Mouse (Mus musculus): Measurements from ENCODE around the gene Nfia.
A peak's percentile ranks its signal among the peaks of the same experiment; 100 is the strongest.

The Nfia gene

DNA sequence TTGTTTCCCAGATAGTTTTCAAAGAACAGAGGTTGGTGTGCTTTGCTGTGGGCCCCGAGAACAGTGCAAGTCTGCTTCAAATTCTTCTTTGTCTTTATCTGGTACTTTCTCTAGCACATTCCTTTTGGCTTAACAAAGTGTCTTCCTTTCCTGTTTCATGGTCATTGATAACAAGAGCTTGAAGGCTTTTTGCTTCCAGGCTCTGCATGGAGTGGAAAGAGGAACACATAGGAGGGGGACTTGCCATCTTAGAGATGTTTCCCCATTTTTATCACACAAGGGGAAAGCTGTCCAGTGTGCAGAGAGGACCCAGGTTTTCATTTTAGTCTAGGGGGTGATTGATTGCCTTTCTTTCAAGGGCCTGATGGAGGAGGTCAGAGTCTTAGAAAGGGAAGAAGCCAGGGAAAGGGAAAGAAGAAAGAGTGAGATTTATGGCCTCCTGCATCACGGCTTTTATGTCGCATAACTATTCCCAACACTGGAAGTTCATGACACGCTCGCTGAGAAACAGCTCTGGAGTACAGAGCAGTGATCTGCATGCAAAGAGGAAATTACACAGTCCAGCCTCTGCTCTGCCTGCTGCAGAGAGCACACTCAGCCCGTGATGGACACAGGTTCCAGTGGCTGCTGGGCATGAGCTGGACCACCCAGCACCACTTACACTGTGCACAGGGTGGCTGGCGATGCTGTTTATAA is 67.0 kb downstream of the Nfia start:
- no peak for DNase-seq (ENCODE audit: low spot score in 2 of 2)

DNA sequence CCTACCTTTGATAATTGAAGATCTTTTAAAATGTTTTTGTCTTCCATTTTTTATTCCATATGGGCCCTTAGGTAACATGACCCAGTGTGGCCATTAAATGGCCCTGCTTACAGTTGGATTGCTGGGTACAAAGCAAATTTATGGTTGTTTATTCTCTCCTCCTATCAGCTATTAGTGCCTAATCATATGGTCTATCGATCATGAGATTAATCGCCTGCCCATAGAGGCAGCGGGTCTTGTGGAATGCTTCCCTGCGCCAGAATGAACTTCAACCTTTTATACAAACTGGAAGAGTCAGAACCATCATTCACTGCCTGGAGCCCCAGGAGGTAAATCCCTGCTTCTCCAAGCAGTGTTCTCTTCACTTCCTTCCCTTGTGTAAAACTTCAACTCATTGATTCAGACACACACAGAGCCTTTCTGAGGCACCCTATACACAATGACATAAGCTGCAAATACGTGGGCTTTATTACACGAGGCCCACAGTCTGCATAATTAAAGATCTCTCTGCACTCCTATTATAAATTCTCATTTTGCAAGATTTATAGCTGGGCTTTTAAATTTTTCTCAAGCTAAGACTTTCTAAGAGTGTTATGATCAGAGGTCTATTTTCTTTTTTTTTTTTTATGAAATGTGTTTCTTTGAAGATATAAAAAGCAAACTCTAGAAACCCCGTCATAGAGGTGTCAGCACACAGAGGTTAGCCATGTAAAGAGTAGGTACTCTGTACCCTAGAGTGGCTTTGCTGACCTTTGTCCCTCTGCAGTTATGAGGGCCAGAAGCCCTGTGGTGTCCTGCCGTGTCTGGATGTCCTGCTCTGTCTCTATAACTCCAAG is 67.9 kb downstream of the Nfia start:
- no peak for DNase-seq (ENCODE audit: low spot score in 2 of 2)

DNA sequence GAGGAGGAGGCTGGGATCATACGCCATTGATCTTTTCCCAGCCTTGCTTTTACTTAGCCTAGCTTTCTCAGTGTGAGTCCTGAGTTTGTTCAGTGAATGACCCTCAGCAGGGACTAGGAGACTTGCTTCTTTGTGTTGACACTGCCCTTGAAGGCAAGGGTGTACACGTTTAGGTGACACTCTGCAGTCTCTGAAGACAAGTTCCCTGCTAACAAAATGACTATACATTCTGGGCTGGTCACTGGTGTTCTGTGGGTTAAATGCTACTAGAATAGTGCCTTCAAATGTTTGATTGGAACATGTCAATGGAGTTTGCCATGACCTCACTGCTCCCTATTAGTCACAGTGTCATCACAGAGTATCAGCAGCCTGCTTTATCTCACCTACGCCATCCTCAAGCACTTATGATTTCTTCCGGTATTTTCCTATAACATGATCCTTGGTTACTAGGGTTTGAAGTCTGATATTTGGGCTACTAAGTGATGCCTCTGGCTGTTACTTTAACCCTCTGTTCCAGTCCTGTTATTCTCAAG is 68.6 kb downstream of the Nfia start:
- DNase-seq (ENCODE audit: low spot score in 2 of 2), result no peak

DNA sequence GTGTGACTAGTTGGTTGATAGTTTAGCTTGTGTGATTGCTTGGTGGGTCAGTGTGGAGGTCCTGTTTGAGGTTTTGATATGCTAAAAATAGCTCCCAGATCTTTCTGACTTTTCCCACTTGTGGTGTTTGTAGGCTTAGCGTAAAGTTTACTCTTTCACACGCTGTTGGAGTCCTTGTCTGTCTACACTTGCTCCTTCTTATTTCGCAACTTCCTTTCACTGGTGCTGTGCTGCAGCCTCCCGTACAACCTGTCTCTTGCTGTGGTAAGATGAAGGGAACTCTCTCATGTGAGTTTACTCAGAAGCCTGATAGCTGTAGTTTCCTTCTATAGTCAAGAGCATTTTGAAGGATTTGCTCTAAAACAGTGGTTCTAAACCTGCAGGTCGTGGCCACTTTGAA is 69.2 kb downstream of the Nfia start:
- DNase-seq (ENCODE audit: low spot score in 2 of 2), result no peak

DNA sequence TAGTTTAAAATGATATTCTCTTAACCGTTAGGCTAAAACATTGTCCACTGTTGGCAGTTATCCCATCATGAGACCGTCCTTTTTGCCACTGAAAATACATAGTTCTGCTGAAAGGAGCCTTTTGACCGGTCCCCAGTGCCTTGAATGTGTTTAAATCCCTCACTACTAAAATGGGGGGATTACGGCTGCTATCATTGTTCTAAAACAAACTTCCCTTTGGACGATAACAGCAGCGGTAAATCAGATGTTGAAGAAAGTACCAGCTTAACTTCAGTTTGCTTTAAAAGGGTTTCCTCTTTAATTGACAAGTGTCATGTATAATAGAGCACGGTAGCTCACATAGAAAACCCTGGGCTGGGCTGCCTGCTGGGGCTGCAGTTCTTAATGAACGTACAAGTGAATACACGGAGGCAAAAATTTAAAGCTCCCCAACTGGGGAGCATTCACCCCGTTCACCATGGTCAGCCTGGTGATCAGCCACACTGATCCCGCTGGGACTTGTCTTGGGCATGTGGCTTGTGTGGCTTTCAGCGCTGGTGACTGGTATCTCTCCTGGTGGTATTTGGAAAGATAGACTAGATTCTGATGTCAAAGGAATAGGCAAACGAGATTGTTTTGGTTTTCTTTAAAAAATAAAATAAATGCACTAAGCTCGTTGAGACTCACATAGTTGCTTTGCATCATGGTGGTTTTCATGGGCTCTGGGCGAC is 71.6 kb downstream of the Nfia start:
- DNase-seq (ENCODE audit: low spot score in 2 of 2), result no peak

DNA sequence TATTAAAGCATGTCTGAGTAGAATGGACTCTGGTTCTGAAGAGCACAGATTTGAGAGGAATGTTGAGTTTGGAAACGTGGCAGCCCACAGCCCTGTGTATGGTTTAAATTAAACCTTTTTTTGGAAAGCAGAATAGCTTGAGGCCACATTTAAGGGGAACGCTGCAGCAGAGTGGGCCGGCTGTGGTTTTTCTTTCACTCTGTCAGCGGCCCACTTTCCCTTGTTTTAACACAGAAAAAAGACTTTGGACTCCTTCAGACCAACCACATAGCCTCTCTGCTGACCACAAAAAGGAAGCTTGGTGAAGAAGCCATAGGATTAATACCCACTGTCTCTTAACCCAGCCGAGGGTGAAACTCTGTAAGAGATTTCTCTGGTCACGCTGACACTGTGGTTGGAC is 72.4 kb downstream of the Nfia start:
- DNase-seq (ENCODE audit: low spot score in 2 of 2), result no peak

DNA sequence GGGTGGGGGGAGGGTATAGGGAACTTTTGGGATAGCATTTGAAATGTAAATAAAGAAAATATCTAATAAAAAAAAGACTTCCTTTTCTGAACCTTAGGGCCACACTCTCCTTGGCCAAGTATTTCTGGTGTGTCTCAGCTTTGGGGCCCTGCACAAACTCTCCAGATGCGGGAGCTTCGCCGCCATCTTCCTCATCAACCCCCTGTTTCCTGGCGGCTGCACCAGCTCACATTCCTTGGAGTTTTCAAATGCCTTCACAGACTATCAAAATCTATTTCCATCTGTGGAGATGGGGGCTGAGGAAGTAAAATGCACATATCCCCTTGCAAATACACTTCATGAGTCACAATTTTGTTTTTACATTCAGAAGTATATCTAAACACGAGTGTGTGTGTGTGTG is 75.1 kb downstream of the Nfia start:
- DNase-seq (ENCODE audit: low spot score in 2 of 2), result no peak

DNA sequence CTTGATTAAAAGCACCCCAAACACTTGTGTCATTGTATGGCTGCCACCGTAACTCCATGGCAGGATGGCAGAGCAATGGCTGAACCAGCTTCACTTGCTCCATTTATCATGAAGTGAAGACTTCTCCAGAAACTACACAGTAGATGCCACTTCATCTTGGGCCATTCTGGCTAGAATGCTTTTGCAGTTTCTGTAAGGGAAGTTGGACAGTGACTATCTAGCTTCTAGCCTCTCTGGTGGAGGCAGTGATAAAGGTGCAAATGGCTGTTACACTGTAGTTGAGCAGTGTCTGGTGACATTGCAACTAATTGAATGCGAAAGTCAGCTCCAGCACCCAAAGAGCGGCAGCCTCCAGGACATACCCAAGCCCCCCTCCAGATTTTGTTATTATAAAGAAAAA is 78.5 kb downstream of the Nfia start:
- DNase-seq (ENCODE audit: low spot score in 2 of 2), result no peak

DNA sequence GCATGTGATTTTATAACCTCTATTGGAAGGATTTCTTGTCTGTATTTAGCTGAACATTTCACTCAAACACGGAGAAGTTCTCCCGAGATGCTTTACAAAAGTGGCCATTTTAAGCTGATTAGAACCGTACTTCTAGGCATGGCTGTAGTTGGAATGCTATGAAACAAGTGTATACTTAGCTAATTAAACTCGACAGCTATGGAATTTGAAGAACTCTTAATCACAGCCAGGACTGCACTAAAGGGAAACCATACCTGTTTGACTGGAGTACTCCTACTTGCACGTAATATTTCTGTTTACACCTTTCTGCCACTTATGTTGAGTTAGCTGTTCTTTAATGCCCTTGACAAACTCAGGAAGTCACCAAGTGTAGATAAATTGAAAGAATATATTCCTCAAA is 79.2 kb downstream of the Nfia start:
- no peak for DNase-seq (ENCODE audit: low spot score in 2 of 2)

DNA sequence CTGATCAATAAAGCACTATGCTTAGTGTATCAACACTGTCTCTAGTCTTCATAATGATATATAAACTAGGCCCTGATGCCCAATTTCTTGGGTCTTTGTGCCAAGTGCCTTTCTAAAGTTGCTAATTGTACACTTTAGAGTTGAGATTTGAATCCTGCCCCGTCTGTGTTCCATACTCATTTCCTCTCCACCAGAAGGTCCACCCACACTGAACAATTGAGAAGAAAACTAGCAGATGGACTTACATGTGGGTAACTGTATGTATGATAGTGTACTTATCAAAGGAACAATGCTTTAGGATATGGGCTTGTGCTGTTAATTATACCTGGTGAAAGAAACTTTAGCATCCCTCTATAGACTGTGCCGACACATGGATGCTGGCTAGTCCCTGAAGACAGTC is 80.1 kb downstream of the Nfia start:
- no peak for DNase-seq (ENCODE audit: low spot score in 2 of 2)

DNA sequence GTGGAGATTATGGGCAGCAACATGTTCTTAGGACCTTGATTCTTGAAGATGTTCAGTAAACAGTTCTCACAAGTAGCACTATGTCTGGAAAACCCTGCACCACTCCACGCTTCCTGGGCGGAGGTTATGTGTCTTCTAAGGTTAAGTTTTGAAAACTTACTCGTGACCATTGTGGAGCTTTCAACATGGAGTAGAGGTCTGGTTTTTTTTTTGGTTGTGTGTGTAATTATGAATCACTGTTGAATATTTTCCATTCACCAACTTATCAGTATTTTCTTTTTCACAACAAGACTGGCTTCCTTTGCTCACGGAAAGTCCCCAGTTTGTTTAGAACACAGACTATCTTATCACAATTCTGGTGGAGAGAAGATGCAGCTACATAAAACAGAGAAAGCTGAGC is 82.2 kb downstream of the Nfia start:
- no peak for DNase-seq (ENCODE audit: low spot score in 2 of 2)

DNA sequence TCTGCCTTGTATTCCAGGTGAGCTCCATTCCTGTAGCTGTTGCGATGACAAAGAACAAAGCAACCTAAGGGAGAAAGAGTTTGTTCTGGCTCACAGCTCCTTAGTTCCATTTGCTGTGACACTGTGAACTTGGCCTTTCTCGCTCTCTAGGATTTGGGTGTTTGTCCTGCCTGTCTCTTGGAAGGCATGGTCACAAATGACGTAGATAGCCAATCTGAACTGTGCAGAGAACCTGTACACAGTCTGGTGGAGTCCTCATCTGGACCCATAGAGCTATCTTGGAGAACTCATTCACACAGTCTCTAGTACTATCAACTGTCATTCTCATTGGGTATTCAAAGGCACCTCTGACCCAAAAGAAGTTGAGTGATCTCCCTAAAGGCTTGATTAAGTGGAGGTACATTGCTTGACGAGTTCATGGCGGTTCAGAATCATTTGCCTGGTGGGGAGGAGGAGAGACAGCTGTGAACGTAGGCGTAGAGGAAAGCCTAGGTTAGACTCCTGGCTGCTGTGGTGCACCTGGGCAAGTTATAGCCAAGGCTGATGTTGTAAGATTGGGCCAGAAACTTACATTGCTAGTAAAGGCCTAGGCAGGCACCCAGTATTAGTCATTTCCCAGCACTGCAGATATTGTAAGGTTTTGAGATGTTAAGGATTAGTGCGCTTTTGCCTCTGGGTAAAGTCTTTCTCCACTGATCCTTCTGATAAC is 83.3 kb downstream of the Nfia start:
- DNase-seq (ENCODE audit: low spot score in 2 of 2), result no peak

DNA sequence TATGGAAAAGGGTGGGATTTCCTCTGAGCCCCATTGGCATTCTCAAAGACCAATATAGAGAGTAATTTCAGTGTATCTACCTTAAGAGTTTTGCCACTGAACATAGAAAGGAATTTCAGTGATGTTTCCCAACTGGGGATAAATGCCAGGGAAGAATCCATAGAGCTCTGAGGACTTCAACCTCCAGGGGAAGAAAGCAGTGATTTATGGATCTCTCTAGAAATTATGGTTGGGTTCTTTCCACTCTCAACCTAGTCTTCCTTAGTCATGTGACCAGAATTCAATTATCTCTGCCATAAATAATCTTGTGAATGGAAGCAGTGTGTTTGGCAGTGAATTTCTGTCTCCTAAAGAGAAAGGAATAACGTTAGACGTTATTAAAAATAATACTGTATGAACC is 85.0 kb downstream of the Nfia start:
- DNase-seq (ENCODE audit: low spot score in 2 of 2), result no peak

DNA sequence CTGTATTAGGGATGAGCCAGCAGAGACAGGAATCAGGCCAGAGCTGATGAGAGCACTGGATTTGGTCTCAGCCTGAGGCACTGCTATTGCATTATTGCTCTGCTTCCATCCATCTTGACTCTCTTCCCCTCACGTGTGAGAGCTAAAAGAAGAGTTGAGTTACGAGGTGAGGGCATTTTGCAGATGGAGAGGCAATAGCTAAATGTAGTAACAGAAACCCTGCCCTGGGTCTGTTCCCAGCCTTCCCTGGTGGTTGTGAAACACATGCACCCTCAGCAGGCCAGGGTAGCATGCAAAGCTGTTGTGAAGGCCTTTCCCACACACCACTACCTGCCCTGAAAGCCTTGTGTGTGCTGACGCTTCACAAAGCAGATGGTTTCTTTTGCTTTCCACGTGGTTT is 86.9 kb downstream of the Nfia start:
- no peak for DNase-seq (ENCODE audit: low spot score in 2 of 2)

DNA sequence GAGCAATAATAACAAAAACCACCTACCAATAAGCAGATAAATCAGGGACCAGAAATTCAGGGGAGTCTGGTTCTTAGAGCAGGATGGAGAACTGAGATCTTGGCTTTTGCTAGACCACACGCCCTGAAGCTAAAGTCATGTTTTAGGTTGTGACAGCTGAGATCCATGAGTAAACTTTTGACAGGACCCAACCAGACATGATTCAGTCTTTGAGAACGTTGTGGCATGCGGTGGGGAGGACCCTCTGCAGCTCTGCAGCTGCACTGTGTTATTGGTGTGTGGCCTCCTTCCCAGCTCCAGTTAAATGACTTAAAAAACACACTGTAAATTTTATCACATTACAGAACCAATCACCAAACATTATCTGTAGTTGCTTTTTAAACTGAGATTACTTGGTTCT is 87.8 kb downstream of the Nfia start:
- no peak for DNase-seq (ENCODE audit: low spot score in 2 of 2)

DNA sequence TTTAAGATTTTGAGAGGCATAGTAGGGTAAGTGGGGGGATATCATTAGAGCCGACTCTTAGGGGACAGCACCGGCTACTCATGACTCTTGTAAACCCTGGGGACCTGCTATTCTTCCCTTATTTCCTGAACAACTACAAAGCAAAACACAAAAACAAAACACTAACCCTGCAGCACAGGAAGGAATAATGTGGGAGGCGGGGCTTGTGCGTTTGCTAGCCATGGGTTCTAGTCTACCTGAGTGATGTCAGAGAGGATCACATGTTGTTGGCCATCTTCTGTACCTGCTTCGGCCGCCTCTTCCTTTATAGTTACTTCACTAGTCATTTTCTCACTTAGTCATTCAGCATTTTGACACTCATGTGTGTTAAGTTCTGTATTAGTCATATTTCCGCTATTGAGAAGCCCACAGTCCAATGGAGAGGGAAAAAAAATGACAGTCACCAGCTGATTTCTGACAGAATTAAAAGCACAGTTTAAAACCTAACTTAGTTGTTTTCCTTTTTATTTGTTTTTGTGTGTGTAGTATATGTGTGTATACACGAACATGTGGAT is 88.3 kb downstream of the Nfia start:
- DNase-seq (ENCODE audit: low spot score in 2 of 2), result no peak

DNA sequence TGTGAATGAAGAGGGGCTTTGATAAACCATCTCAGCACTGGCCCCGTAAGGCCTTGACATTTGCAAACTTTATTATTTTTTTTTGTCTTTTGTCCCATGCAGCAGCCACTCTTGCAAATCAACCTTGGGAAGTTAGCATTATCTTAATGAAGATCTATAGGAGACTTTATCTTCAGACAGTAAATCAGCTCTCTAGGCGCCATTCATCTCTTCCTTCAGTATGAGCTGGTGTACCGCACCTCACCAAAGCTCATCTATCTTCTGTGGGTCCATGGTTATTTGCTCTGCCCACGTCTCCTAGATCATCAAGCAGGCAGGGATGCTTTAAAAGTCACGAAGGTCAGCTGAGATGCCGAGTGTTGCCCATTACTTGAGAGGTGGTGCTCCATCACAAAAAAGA is 89.8 kb downstream of the Nfia start:
- DNase-seq (ENCODE audit: low spot score in 2 of 2), result no peak

DNA sequence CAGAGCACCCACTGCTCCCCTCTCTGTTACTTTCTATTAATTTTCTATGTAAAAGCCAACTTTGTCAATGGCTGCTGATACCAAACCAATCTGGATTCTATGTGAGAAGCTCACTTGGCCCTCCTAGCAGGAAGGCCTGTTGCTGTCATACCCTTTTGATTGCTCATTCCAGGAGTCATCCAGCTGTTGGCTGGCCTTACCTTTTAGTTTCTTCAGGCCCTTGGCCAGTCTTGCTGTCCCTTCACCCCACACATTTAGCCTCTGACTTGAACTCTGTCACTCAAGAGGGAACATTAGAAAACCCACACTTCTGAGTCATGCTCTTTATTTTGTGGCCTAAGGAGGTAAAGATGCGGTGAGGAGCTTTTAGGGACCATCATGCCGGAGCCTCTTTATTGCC is 91.7 kb downstream of the Nfia start:
- DNase-seq (ENCODE audit: low spot score in 2 of 2), result no peak

DNA sequence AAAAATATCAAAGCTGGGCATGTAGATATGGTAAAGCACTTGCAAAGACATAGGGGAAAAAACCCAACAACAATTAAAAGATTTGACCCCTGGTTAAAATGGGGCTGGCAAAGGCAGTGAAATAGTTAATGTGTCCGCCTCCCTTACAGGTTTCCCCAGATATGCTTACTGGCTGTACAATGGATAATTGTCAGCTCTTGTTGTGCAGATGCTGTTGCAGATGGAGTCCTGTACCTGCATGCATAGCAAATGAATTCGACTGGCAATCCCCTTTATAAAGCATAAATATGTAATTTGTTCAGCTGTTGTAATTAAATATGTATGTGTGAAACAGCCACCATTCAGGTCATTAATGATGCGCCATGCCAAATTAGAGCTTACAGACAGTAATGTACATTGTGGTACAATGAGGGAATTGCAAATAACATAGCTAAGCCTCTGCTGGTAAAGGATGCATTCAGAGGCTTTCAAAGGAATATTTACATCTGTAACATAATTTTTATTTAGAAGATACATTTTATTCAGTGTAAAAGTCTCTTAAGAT is 92.9 kb downstream of the Nfia start:
- no peak for DNase-seq (ENCODE audit: low spot score in 2 of 2)

DNA sequence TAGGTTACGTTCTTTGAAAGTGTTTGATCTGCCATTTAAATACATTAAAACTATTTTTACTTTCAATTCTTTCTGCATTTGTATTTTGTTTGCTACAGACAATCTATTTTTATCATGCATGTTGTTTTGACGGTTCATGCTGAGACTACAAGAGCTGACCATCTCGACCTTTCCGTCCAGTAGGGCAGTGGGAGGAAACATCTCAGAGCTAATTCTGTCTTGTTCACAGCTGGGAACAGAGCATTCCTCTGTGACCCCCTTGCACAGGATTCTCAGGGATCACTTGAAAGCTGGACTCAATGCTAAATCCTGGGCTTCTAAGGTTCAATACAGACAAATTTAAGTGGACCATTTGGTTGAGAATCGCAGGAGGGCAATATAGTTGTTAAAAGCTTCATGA is 93.9 kb downstream of the Nfia start:
- DNase-seq (ENCODE audit: low spot score in 2 of 2), result no peak

DNA sequence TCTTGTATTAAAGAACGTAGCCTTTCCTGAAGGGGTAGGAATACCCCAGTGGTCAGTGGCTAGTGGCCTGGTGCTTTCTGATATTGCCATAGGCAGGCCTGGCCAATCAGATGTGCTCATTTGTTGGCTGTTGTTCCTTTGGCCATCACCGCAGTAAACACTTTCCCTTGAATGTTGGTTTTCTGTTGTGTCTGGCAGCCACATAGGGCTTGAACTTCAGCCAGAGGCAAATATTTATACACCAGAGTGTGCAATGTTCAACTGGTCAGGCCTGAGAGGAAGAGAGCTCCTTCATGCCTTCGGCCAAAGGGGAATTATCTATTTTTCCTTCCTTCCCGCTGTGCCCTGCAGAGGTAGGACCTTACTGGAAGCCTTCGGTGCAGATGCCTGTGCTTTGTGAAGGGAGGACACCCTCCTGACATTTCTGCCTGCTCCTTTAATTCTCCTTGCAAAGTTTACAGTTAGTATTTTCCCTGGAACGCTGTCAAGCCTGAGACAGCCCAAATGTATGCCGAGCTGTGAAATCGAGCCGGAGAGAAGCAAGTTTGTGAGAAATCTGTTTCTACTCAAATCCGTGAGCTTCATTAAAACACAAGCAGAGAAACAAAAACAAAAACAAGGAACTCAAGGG is 95.9 kb downstream of the Nfia start:
- peak in 1 of 2 experiments; percentile 22 for DNase-seq (ENCODE audit: low spot score in 2 of 2)
